Mouse (Mus musculus): Measurements from ENCODE around the gene Chn2. TPM values are rescaled to one million over a fixed set of nuclear protein-coding genes. Genes with fewer than 3 reads are reported as not detected.

The Chn2 gene
- polyA plus RNA-seq, 1 experiment from 2014 or later: 6.2 TPM

DNA sequence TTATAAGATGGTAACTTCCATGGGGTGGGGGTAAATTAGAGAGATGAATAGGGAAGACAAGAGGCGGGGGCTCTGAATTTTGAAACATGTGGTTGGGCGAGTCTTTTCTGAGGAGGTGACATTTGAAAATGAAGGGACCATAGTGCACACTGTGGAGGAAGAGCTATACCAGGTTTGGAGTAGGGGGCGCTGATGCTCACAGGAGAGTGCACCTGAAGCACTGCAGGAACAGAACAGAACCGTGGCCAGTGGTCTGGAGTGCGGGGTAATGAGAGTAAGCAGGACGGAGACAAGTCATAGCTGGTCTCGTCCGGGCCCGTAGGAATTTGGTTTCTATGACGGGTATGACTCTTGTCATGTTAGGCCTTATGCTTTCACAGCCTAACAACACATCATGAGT lies 18.3 kb downstream of the Chn2 start:
- Histone ChIP-seq H3K27ac (ENCODE audit: low read depth, low read length) (no peak overlapping the region), H3K36me3 (ENCODE audit: control insufficient read depth, insufficient read depth, low read length) (no peaks in the 10 kb centered on the region), H3K9ac (ENCODE audit: low read depth, low read length) (no peak overlapping the region), H3K4me3 (ENCODE audit: low read depth, low read length) (no peak overlapping the region), H3K27me3 (ENCODE audit: control insufficient read depth, insufficient read depth, low read length) (no peaks in the 10 kb centered on the region), H3K4me2 (no peak overlapping the region), H3K9me3 (replicated peaks; ENCODE audit: control insufficient read depth, low read length) (no peaks in the 10 kb centered on the region), H3K4me1 (ENCODE audit: control insufficient read depth, insufficient read depth, low read length) (peaks cover 9% of the 10 kb centered on the region)
- ATAC-seq (replicated peaks; ENCODE audit: insufficient number of reproducible peaks, low FRiP score, low TSS enrichment): no peak
- WGBS (ENCODE audit: insufficient replicate concordance): 68% methylated on average over 10 of the region's 10 CpGs

DNA sequence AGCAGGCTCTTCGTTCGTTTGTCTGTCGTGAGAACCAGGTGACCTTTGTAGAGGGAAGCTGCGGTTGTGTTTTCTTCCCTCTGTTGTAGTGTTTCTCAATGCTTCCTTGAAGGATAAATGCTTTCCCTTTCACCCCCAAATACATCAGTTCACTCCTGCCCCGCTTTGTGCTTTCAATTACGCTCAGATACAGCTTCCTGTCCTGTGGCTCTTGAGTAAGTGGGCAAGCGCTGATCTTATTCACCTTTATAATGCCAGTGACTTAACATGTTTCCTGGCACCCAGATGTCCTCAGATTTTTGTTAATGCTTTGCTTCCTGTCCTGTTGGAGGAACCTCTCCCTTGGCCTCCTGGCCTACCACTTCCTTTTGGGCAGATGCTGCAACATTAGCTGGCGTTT lies 19.5 kb downstream of the Chn2 start:
- 67% methylated on average over 8 of the region's 8 CpGs for WGBS (ENCODE audit: insufficient replicate concordance)
- Histone ChIP-seq H3K27me3 (ENCODE audit: control insufficient read depth, insufficient read depth, low read length) (no peaks in the 10 kb centered on the region), H3K4me3 (ENCODE audit: low read depth, low read length) (no peak overlapping the region), H3K36me3 (ENCODE audit: control insufficient read depth, insufficient read depth, low read length) (no peaks in the 10 kb centered on the region), H3K9ac (ENCODE audit: low read depth, low read length) (no peak overlapping the region), H3K4me2 (no peak overlapping the region), H3K9me3 (replicated peaks; ENCODE audit: control insufficient read depth, low read length) (no peaks in the 10 kb centered on the region), H3K27ac (ENCODE audit: low read depth, low read length) (no peak overlapping the region), H3K4me1 (ENCODE audit: control insufficient read depth, insufficient read depth, low read length) (peaks cover 12% of the 10 kb centered on the region)
- no peak for ATAC-seq (replicated peaks; ENCODE audit: insufficient number of reproducible peaks, low FRiP score, low TSS enrichment)

DNA sequence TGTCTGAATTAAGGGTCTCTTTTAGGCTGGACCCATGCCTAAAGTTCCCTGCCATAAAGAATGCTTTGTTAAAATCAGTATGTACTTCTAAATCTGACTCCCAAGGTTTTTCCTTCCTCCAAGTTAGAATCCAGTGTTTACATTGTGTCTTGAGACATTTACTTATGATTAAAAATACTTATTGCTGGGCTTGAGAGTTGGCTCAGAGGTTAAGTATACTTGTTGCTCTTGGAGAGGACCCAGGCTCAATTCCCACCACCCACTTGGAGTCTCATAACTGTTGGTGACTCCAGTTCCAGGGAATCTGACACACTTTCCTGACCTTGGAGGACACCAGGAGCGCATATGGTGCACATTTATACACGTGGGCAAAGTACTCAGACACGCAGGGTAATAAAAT lies 20.9 kb downstream of the Chn2 start:
- H3K27me3 ChIP-seq (ENCODE audit: control insufficient read depth, insufficient read depth, low read length): no peaks in the 10 kb centered on the region
- no peak overlapping the region for H3K4me2 ChIP-seq
- ATAC-seq (replicated peaks; ENCODE audit: insufficient number of reproducible peaks, low FRiP score, low TSS enrichment): no peak
- 79% methylated on average over 3 of the region's 3 CpGs for WGBS (ENCODE audit: insufficient replicate concordance)
- H3K9me3 ChIP-seq (replicated peaks; ENCODE audit: control insufficient read depth, low read length): no peaks in the 10 kb centered on the region
- H3K36me3 ChIP-seq (ENCODE audit: control insufficient read depth, insufficient read depth, low read length): no peaks in the 10 kb centered on the region
- no peak overlapping the region for H3K27ac ChIP-seq (ENCODE audit: low read depth, low read length)
- H3K4me1 ChIP-seq (ENCODE audit: control insufficient read depth, insufficient read depth, low read length): peaks cover 12% of the 10 kb centered on the region
- H3K4me3 ChIP-seq (ENCODE audit: low read depth, low read length): no peak overlapping the region
- H3K9ac ChIP-seq (ENCODE audit: low read depth, low read length): no peak overlapping the region

DNA sequence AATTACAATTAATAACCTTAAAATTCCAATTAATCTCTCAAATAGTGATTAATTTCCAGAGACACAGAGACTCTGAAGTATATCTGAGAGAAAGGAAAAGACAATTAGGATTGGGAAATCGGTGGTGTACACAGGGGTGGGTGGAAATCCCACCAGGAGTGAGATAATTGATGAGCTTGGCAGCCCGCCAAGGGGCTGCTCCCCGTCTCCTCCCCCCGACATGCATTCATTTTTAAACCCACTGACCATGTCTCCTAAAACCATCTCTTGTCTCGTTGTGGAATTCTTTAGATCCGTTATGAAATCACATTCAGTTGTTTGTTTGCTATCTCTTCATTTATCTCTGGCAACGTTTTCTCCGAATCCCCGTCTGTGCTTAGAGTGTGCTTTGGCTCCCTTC lies 22.0 kb downstream of the Chn2 start:
- no peak overlapping the region for H3K4me3 ChIP-seq (ENCODE audit: low read depth, low read length)
- WGBS (ENCODE audit: insufficient replicate concordance): 43% methylated on average over 9 of the region's 9 CpGs
- no peak overlapping the region for H3K4me2 ChIP-seq

DNA sequence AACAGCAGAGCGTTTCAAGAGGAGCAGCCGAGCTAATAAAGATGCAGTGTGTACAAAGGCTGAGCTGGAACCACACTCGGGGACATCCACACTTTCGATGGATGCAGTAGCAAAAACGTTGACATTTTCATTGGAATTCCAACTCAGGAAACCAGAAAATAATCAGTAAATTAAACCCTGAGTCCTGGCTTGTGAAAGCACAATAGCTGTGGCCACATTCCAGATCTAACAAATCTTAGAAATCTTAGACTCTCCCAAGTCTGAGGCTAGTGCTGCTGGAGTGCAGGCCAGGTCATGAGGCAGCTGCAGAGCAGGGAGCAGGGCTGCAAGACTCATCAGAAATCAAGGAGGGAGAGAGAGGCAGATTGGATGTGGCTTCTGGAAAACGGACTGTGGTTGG lies 24.5 kb downstream of the Chn2 start:
- Histone ChIP-seq H3K9ac (ENCODE audit: low read depth, low read length) (no peak overlapping the region), H3K4me3 (ENCODE audit: low read depth, low read length) (no peak overlapping the region), H3K4me2 (no peak overlapping the region), H3K4me1 (ENCODE audit: control insufficient read depth, insufficient read depth, low read length) (peaks cover 12% of the 10 kb centered on the region), H3K9me3 (replicated peaks; ENCODE audit: control insufficient read depth, low read length) (no peaks in the 10 kb centered on the region), H3K27ac (ENCODE audit: low read depth, low read length) (no peak overlapping the region), H3K36me3 (ENCODE audit: control insufficient read depth, insufficient read depth, low read length) (no peaks in the 10 kb centered on the region), H3K27me3 (ENCODE audit: control insufficient read depth, insufficient read depth, low read length) (no peaks in the 10 kb centered on the region)
- whole genome bisulfite sequencing (ENCODE audit: insufficient replicate concordance): 82% methylated on average over 6 of the region's 6 CpGs
- no peak for ATAC-seq (replicated peaks; ENCODE audit: insufficient number of reproducible peaks, low FRiP score, low TSS enrichment)

More for the DNA sequence above, 22.0 kb downstream of the Chn2 start:
- no peaks in the 10 kb centered on the region for H3K36me3 ChIP-seq (ENCODE audit: control insufficient read depth, insufficient read depth, low read length)
- H3K27ac ChIP-seq (ENCODE audit: low read depth, low read length): no peak overlapping the region
- peaks cover 12% of the 10 kb centered on the region for H3K4me1 ChIP-seq (ENCODE audit: control insufficient read depth, insufficient read depth, low read length)
- no peaks in the 10 kb centered on the region for H3K27me3 ChIP-seq (ENCODE audit: control insufficient read depth, insufficient read depth, low read length)
- no peak for ATAC-seq (replicated peaks; ENCODE audit: insufficient number of reproducible peaks, low FRiP score, low TSS enrichment)
- H3K9ac ChIP-seq (ENCODE audit: low read depth, low read length): no peak overlapping the region
- H3K9me3 ChIP-seq (replicated peaks; ENCODE audit: control insufficient read depth, low read length): no peaks in the 10 kb centered on the region

DNA sequence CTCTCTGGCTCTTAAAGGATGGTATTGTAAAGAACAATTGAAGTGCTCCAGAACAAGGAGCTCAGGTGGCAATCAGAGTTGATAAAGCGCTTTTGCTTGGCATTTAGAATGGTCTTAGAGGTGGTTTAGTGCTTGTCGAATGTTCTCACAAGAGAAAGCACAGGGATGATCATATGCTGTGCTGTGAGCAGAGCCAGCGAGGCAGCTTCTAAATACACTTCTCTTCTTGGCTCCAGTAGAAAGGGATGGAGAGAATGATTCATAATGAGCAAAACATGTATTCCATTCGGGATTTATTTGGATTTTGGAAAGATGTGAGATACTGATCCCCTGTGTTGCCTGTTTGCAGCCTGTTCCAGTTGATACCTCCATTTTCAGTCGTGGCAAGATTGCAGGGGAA lies 28.0 kb downstream of the Chn2 start:
- Histone ChIP-seq H3K4me1 (ENCODE audit: control insufficient read depth, insufficient read depth, low read length) (peaks cover 10% of the 10 kb centered on the region), H3K27ac (ENCODE audit: low read depth, low read length) (no peak overlapping the region), H3K4me2 (no peak overlapping the region), H3K27me3 (ENCODE audit: control insufficient read depth, insufficient read depth, low read length) (no peaks in the 10 kb centered on the region), H3K4me3 (ENCODE audit: low read depth, low read length) (no peak overlapping the region), H3K36me3 (ENCODE audit: control insufficient read depth, insufficient read depth, low read length) (no peaks in the 10 kb centered on the region), H3K9me3 (replicated peaks; ENCODE audit: control insufficient read depth, low read length) (no peaks in the 10 kb centered on the region), H3K9ac (ENCODE audit: low read depth, low read length) (no peak overlapping the region)
- 67% methylated on average over 5 of the region's 5 CpGs for WGBS (ENCODE audit: insufficient replicate concordance)
- ATAC-seq (replicated peaks; ENCODE audit: insufficient number of reproducible peaks, low FRiP score, low TSS enrichment): no peak

DNA sequence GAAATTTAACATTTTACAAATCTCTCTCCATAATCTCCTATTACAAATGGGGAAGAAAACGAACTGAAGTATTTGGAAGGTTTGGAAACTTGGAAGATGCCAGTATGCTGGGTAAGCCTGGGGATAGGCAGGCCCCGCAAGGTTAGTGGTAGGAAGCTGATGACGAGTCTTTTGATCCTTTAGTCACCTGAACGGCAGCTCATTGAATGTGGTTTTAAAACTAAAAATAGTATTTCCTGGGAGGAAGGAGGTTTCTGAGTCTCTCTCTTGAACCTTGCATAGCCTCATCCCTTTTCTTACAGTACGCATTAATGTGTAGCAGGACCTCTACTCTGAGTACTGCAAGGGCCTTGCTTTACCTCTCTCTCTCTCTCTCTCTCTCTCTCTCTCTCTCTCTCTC lies 29.5 kb downstream of the Chn2 start:
- Histone ChIP-seq H3K4me3 (ENCODE audit: low read depth, low read length) (no peak overlapping the region), H3K9ac (ENCODE audit: low read depth, low read length) (no peak overlapping the region), H3K27me3 (ENCODE audit: control insufficient read depth, insufficient read depth, low read length) (no peaks in the 10 kb centered on the region), H3K36me3 (ENCODE audit: control insufficient read depth, insufficient read depth, low read length) (no peaks in the 10 kb centered on the region), H3K27ac (ENCODE audit: low read depth, low read length) (no peak overlapping the region), H3K9me3 (replicated peaks; ENCODE audit: control insufficient read depth, low read length) (no peaks in the 10 kb centered on the region), H3K4me2 (no peak overlapping the region), H3K4me1 (ENCODE audit: control insufficient read depth, insufficient read depth, low read length) (peaks cover 4% of the 10 kb centered on the region)
- ATAC-seq (replicated peaks; ENCODE audit: insufficient number of reproducible peaks, low FRiP score, low TSS enrichment): no peak
- 64% methylated on average over 5 of the region's 5 CpGs for WGBS (ENCODE audit: insufficient replicate concordance)

DNA sequence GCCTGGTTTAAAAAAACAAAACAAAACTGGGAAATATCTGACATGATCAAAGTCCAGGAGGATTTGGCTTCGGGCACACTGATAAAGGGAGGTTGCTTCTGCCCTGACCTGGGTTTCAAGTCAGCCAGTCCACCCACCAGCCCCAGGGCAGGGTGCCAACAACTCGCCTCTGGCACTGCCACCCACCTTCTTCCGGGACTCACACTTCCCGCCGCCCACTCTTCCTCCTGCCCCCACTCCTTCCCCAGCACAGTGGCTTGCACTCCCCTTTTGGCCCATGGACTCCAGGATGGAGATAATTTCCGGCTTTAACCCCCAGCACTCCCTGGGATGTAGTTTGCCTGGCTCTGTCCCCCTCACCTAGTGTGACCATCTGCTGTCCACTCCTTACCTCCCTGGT lies 31.4 kb downstream of the Chn2 start:
- Histone ChIP-seq H3K4me1 (ENCODE audit: control insufficient read depth, insufficient read depth, low read length) (peaks cover 4% of the 10 kb centered on the region), H3K36me3 (ENCODE audit: control insufficient read depth, insufficient read depth, low read length) (no peaks in the 10 kb centered on the region), H3K9me3 (replicated peaks; ENCODE audit: control insufficient read depth, low read length) (no peaks in the 10 kb centered on the region), H3K27ac (ENCODE audit: low read depth, low read length) (no peak overlapping the region), H3K27me3 (ENCODE audit: control insufficient read depth, insufficient read depth, low read length) (no peaks in the 10 kb centered on the region), H3K9ac (ENCODE audit: low read depth, low read length) (no peak overlapping the region), H3K4me3 (ENCODE audit: low read depth, low read length) (no peak overlapping the region), H3K4me2 (no peak overlapping the region)
- WGBS (ENCODE audit: insufficient replicate concordance): 43% methylated on average over 6 of the region's 6 CpGs
- ATAC-seq (replicated peaks; ENCODE audit: insufficient number of reproducible peaks, low FRiP score, low TSS enrichment): no peak

DNA sequence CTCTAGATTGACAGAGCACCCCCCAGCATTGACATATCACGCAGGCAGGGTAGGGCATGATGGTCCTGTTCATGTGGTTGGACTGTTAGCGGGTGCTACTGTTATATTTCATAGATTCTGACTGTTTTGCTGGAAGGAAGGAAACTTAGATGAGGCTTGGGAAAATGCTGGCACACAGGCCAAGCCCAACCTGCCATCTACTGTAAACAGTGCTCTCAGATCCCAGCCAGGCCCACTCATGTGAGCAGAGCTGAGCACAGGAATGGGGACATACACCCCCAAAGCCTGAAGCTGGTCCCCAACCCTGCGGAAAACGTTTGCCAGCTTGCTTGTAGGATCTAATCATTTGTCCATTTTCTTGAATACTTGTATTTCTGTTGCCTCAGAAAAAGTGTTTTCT lies 32.1 kb downstream of the Chn2 start:
- no peak overlapping the region for H3K4me3 ChIP-seq (ENCODE audit: low read depth, low read length)
- no peaks in the 10 kb centered on the region for H3K36me3 ChIP-seq (ENCODE audit: control insufficient read depth, insufficient read depth, low read length)
- no peak overlapping the region for H3K27ac ChIP-seq (ENCODE audit: low read depth, low read length)
- H3K27me3 ChIP-seq (ENCODE audit: control insufficient read depth, insufficient read depth, low read length): no peaks in the 10 kb centered on the region
- H3K4me1 ChIP-seq (ENCODE audit: control insufficient read depth, insufficient read depth, low read length): peaks cover 4% of the 10 kb centered on the region
- WGBS (ENCODE audit: insufficient replicate concordance): 72% methylated on average over 4 of the region's 4 CpGs
- no peaks in the 10 kb centered on the region for H3K9me3 ChIP-seq (replicated peaks; ENCODE audit: control insufficient read depth, low read length)
- H3K4me2 ChIP-seq: no peak overlapping the region
- ATAC-seq (replicated peaks; ENCODE audit: insufficient number of reproducible peaks, low FRiP score, low TSS enrichment): no peak
- H3K9ac ChIP-seq (ENCODE audit: low read depth, low read length): no peak overlapping the region

All from heart, embryonic 11.5 days (tissue).